8 mouse cellular contexts compared by ENCODE assay signal in genomic region chr17:3115380-3115974, GRCm38 (mm10). TPM values are rescaled to one million over a fixed set of nuclear protein-coding genes. Genes with fewer than 3 reads are reported as not detected.
DNase-seq lines count a peak whose midpoint lies in the region; ATAC-seq and TF ChIP-seq lines count a peak whose summit lies in the region.

No protein-coding gene starts in this region.

- H3K4me1 ChIP-seq in forebrain, embryonic 10.5 days = peaks cover 34% of the 10 kb centered on the region
- peaks cover 6% of the 10 kb centered on the region; the same call in 1 of the 2 replicates for H3K4me1 ChIP-seq in lung, postnatal 0 days (ENCODE audit: insufficient read depth, low read depth, low read length)

- intact Hi-C loops in heart, postnatal 10 days (cut with DNase I) = loop anchor here (5.0 kb wide), 1 partner anchor 37 kb away; no protein-coding TSS in a partner anchor

- H3K27me3 ChIP-seq in forebrain, embryonic 10.5 days (ENCODE audit: poor library complexity, severe bottlenecking) = no peaks in the 10 kb centered on the region
- H3K27me3 ChIP-seq in lung, postnatal 0 days (replicated peaks; ENCODE audit: insufficient read depth, low read length) = no peaks in the 10 kb centered on the region

- peak overlapping the region; percentile 98 for H3K27ac ChIP-seq in forebrain, embryonic 10.5 days
- H3K27ac ChIP-seq in lung, postnatal 0 days (ENCODE audit: low read length) = peak overlapping the region; percentile 98

- no peak for TF ChIP-seq EP300 in lung, postnatal 0 days (IDR thresholded peaks at IDR 0.05)

- H3K4me3 ChIP-seq in forebrain, embryonic 10.5 days = peak overlapping the region; percentile 96
- H3K4me3 ChIP-seq in lung, postnatal 0 days (ENCODE audit: low read depth, low read length) = peak overlapping the region; percentile 91

- peaks cover 37% of the 10 kb centered on the region for H3K36me3 ChIP-seq in forebrain, embryonic 10.5 days (replicated peaks)
- H3K36me3 ChIP-seq in lung, postnatal 0 days (ENCODE audit: insufficient read depth, low read length) = no peaks in the 10 kb centered on the region

- H3K9me3 ChIP-seq in forebrain, embryonic 10.5 days = no peaks in the 10 kb centered on the region
- H3K9me3 ChIP-seq in lung, postnatal 0 days (ENCODE audit: low read length) = no peaks in the 10 kb centered on the region

- peak; percentile 59 for ATAC-seq in lung, postnatal 0 days

- 0 out of 2 replicates have a peak, but pooled peaks have one; percentile 5 for TF ChIP-seq CTCF in lung, postnatal 0 days (IDR thresholded peaks at IDR 0.05)

- DNase-seq in ES-CJ7 (ENCODE audit: low read depth, low spot score) = peak; percentile 52
- peak; percentile 42 for DNase-seq in c-Kit-negative CD71-positive TER-119-positive erythroid progenitor cells, embryonic 14.5 days (ENCODE audit: low read depth, low spot score)
- DNase-seq in forebrain, embryonic 10.5 days (ENCODE audit: extremely low spot score, low spot score) = peak; percentile 61
- peak; percentile 75 to 78 for DNase-seq in heart, postnatal 10 days
- DNase-seq in layer of hippocampus, adult 8-10 months (ENCODE audit: low spot score in 2 of 2) = peak; percentile 46 to 53
- DNase-seq in lung, postnatal 0 days (ENCODE audit: low spot score) = peak; percentile 74
- peak; percentile 29 for DNase-seq in ovary, postnatal 14 days (ENCODE audit: low spot score)
- peak; percentile 70 for DNase-seq in thymus, postnatal 14 days

- peak overlapping the region; percentile 92 for H3K9ac ChIP-seq in lung, postnatal 0 days (replicated peaks; ENCODE audit: low read depth)

- under 1% methylated on average over 47 of the region's 47 CpGs for WGBS in forebrain, embryonic 10.5 days
- WGBS in lung, postnatal 0 days = under 1% methylated on average over 39 of the region's 47 CpGs

- peak overlapping the region; percentile 58 for H3K4me2 ChIP-seq in lung, postnatal 0 days (replicated peaks; ENCODE audit: low read depth, low read length)

RNA-seq across cellular contexts. Expression of gene Scaf8, which starts 0.7 kb away (rescaled TPM):
- polyA plus RNA-seq in forebrain, embryonic 10.5 days (2016; fragmentation: Nextera tagmentation; extraction: Ambion mirVana) = 19.6 and 21.1 TPM in 2 replicates
- 10 to 100 TPM; 45.2 to 45.8 TPM for total RNA-seq in heart, postnatal 10 days (2021)
- total RNA-seq in layer of hippocampus, adult 8-10 months (2022) = 10 to 100 TPM; 54.9 to 68.4 (median 62.2) TPM
- polyA plus RNA-seq in lung, postnatal 0 days (2015; fragmentation: Nextera tagmentation; extraction: Ambion mirVana) = 9.8 and 11.7 TPM in 2 replicates

Comparison
In these comparisons a context has a peak if more than half of its experiments do, and no peak if none do; other contexts are left out.
1. Peak in every context shown above with its lines: DNase-seq, ATAC-seq, H3K4me3 ChIP-seq and H3K27ac ChIP-seq.